Mouse (Mus musculus) liver, postnatal 0 days (tissue): ENCODE measurements around the gene Ttll5.

Experiments used
- CTCF ChIP-seq: sonication (generic); IDR thresholded peaks from 2 replicates; pipeline ENCODE4 v1.5.1; 2016; ENCODE audit warnings: antibody characterized with exemption, low read depth
- EP300 ChIP-seq: IDR thresholded peaks from 2 replicates; pipeline ENCODE4 v1.6.1; 2016; ENCODE audit warnings: antibody characterized with exemption, low read depth, mild to moderate bottlenecking

- TF ChIP-seq CTCF (0 out of 2 replicates have a peak, but pooled peaks have one; percentile 21), EP300 (no peak)
Measured at GRCm38 (mm10) chr12:85930713-85931112, 106.3 kb downstream of the Ttll5 start.
